In genomic region chr8:4139660-4140646, GRCm38 (mm10) we compare ENCODE assay signal across 9 mouse cellular contexts. TPM values are rescaled to one million over a fixed set of nuclear protein-coding genes. Genes with fewer than 3 reads are reported as not detected.
DNase-seq lines count a peak whose midpoint lies in the region; ATAC-seq and TF ChIP-seq lines count a peak whose summit lies in the region.
"Had no signal": no experiment of that assay in that cellular context is flagged by ENCODE, and none has a peak within 500 bp of the region (broad histone marks: within the 10 kb centered on the region; RNA-seq: fewer than 3 reads in every experiment).

No protein-coding gene starts in this region.

- TF ChIP-seq POLR2A in bone marrow, adult 2 months (IDR thresholded peaks at IDR 0.05; ENCODE audit: borderline replicate concordance, control insufficient read depth, low read depth, low read length), result no peak

- peak; percentile 70 for ATAC-seq in embryonic facial prominence, embryonic 14.5 days (ENCODE audit: low read depth)
- peak; percentile 51; the same call in 1 of the 2 replicates for ATAC-seq in kidney, postnatal 0 days (replicated peaks; ENCODE audit: low FRiP score, low read depth)
- 0 out of 2 replicates have a peak, but pooled peaks have one; percentile 23 for ATAC-seq in liver, embryonic 13.5 days (ENCODE audit: low read depth)
- peak; percentile 64 for ATAC-seq in neural tube, embryonic 11.5 days (ENCODE audit: insufficient read depth, low FRiP score, low TSS enrichment)
- ATAC-seq in stomach, embryonic 15.5 days (ENCODE audit: insufficient read depth, low FRiP score, low read depth), result peak; percentile 68; the same call in 1 of the 2 replicates

- H3K27ac ChIP-seq in bone marrow, adult 2 months (ENCODE audit: control insufficient read depth, insufficient read depth, low read depth, low read length, poor library complexity), result no peak overlapping the region
- H3K27ac ChIP-seq in embryonic facial prominence, embryonic 14.5 days (replicated peaks; ENCODE audit: low read depth, low read length), result no peak overlapping the region
- no peak overlapping the region for H3K27ac ChIP-seq in kidney, postnatal 0 days
- no peak overlapping the region for H3K27ac ChIP-seq in liver, embryonic 13.5 days
- H3K27ac ChIP-seq in neural tube, embryonic 11.5 days (ENCODE audit: low read depth, low read length), result no peak overlapping the region
- no peak overlapping the region for H3K27ac ChIP-seq in stomach, embryonic 15.5 days
- H3K27ac ChIP-seq: heart, embryonic 13.5 days had no signal

- no peak overlapping the region; the same call in 1 of the 2 replicates for H3K4me2 ChIP-seq in embryonic facial prominence, embryonic 14.5 days (ENCODE audit: low read depth, low read length)
- H3K4me2 ChIP-seq in kidney, postnatal 0 days (ENCODE audit: low read length), result no peak overlapping the region
- no peak overlapping the region for H3K4me2 ChIP-seq in liver, embryonic 13.5 days
- no peak overlapping the region for H3K4me2 ChIP-seq in neural tube, embryonic 11.5 days (ENCODE audit: low read depth)
- H3K4me2 ChIP-seq in stomach, embryonic 15.5 days, result peak overlapping the region; percentile 21; the same call in 1 of the 2 replicates
- H3K4me2 ChIP-seq: heart, embryonic 13.5 days had no signal

- H3K4me1 ChIP-seq in bone marrow, adult 2 months (ENCODE audit: control insufficient read depth, insufficient read depth, low read length), result no peaks in the 10 kb centered on the region
- H3K4me1 ChIP-seq in embryonic facial prominence, embryonic 14.5 days (ENCODE audit: control insufficient read depth, insufficient read depth, low read length), result no peaks in the 10 kb centered on the region
- H3K4me1 ChIP-seq in kidney, postnatal 0 days (replicated peaks; ENCODE audit: insufficient read depth, low read length), result no peaks in the 10 kb centered on the region
- no peaks in the 10 kb centered on the region for H3K4me1 ChIP-seq in liver, embryonic 13.5 days (replicated peaks)
- no peaks in the 10 kb centered on the region for H3K4me1 ChIP-seq in neural tube, embryonic 11.5 days (ENCODE audit: control insufficient read depth, insufficient read depth, low read length)
- no peaks in the 10 kb centered on the region for H3K4me1 ChIP-seq in stomach, embryonic 15.5 days
- H3K4me1 ChIP-seq: heart, embryonic 13.5 days had no signal

- H3K9ac ChIP-seq in embryonic facial prominence, embryonic 14.5 days (ENCODE audit: low read depth, low read length), result no peak overlapping the region
- H3K9ac ChIP-seq in kidney, postnatal 0 days (ENCODE audit: low read depth, low read length), result no peak overlapping the region
- H3K9ac ChIP-seq in liver, embryonic 13.5 days, result no peak overlapping the region
- H3K9ac ChIP-seq in neural tube, embryonic 11.5 days (ENCODE audit: low read length), result no peak overlapping the region
- H3K9ac ChIP-seq in stomach, embryonic 15.5 days, result no peak overlapping the region
- H3K9ac ChIP-seq: heart, embryonic 13.5 days had no signal

- peak; percentile 86 for DNase-seq in CD4-positive, CD25-positive, alpha-beta regulatory T cell, adult 2 months (ENCODE audit: low read depth, low spot score)
- DNase-seq in embryonic facial prominence, embryonic 14.5 days (ENCODE audit: low spot score), result peak; percentile 75
- peak; percentile 23 to 49 for DNase-seq in heart, adult 9 months (ENCODE audit: low spot score in 2 of 2)
- DNase-seq in kidney, postnatal 0 days (ENCODE audit: low spot score), result peak; percentile 85
- peak; percentile 48 for DNase-seq in liver, embryonic 13.5 days
- peak; percentile 79 for DNase-seq in neural tube, embryonic 11.5 days (ENCODE audit: low spot score)

- peak; percentile 89 for TF ChIP-seq CTCF in bone marrow, adult 2 months (IDR thresholded peaks at IDR 0.05; ENCODE audit: control insufficient read depth, insufficient read depth, low read length)
- peak; percentile 83 for TF ChIP-seq CTCF in kidney, postnatal 0 days (IDR thresholded peaks at IDR 0.05; ENCODE audit: low read depth)

- 11% methylated on average over 12 of the region's 12 CpGs for whole genome bisulfite sequencing in bone marrow, adult 2 months
- 10% methylated on average over 9 of the region's 12 CpGs for WGBS in embryonic facial prominence, embryonic 14.5 days
- 11% methylated on average over 12 of the region's 12 CpGs for WGBS in kidney, postnatal 0 days
- 8% methylated on average over 11 of the region's 12 CpGs for WGBS in liver, embryonic 13.5 days (ENCODE audit: insufficient replicate concordance)
- 11% methylated on average over 12 of the region's 12 CpGs for WGBS in neural tube, embryonic 11.5 days
- 10% methylated on average over 12 of the region's 12 CpGs for WGBS in stomach, embryonic 15.5 days

- no peaks in the 10 kb centered on the region for H3K9me3 ChIP-seq in embryonic facial prominence, embryonic 14.5 days (ENCODE audit: control insufficient read depth, low read length)
- no peaks in the 10 kb centered on the region for H3K9me3 ChIP-seq in kidney, postnatal 0 days (replicated peaks; ENCODE audit: low read length)
- no peaks in the 10 kb centered on the region for H3K9me3 ChIP-seq in liver, embryonic 13.5 days (replicated peaks)
- no peaks in the 10 kb centered on the region for H3K9me3 ChIP-seq in neural tube, embryonic 11.5 days (ENCODE audit: control insufficient read depth, low read length)
- no peaks in the 10 kb centered on the region for H3K9me3 ChIP-seq in stomach, embryonic 15.5 days
- H3K9me3 ChIP-seq: heart, embryonic 13.5 days had no signal

- no peak overlapping the region for H3K4me3 ChIP-seq in bone marrow, adult 2 months (replicated peaks; ENCODE audit: control insufficient read depth, low read depth, low read length)
- no peak overlapping the region for H3K4me3 ChIP-seq in embryonic facial prominence, embryonic 14.5 days (ENCODE audit: low read depth, low read length)
- no peak overlapping the region for H3K4me3 ChIP-seq in kidney, postnatal 0 days (replicated peaks; ENCODE audit: low read depth, low read length)
- no peak overlapping the region for H3K4me3 ChIP-seq in liver, embryonic 13.5 days (replicated peaks)
- H3K4me3 ChIP-seq in neural tube, embryonic 11.5 days (ENCODE audit: low read depth, low read length), result no peak overlapping the region
- no peak overlapping the region for H3K4me3 ChIP-seq in stomach, embryonic 15.5 days (replicated peaks)
- H3K4me3 ChIP-seq: heart, embryonic 13.5 days had no signal

- no peaks in the 10 kb centered on the region for H3K27me3 ChIP-seq in embryonic facial prominence, embryonic 14.5 days (replicated peaks; ENCODE audit: control insufficient read depth, insufficient read depth, low read length)
- H3K27me3 ChIP-seq in kidney, postnatal 0 days (ENCODE audit: insufficient read depth, low read length), result no peaks in the 10 kb centered on the region
- H3K27me3 ChIP-seq in liver, embryonic 13.5 days, result 0 out of 2 replicates have a peak, but pooled peaks cover 10% of the 10 kb centered on the region
- no peaks in the 10 kb centered on the region for H3K27me3 ChIP-seq in neural tube, embryonic 11.5 days (ENCODE audit: control insufficient read depth, insufficient read depth, low read length)
- no peaks in the 10 kb centered on the region for H3K27me3 ChIP-seq in stomach, embryonic 15.5 days (replicated peaks)

- no peaks in the 10 kb centered on the region for H3K36me3 ChIP-seq in embryonic facial prominence, embryonic 14.5 days (ENCODE audit: control insufficient read depth, insufficient read depth, low read length)
- H3K36me3 ChIP-seq in kidney, postnatal 0 days (ENCODE audit: insufficient read depth, low read length), result no peaks in the 10 kb centered on the region
- no peaks in the 10 kb centered on the region for H3K36me3 ChIP-seq in liver, embryonic 13.5 days
- H3K36me3 ChIP-seq in neural tube, embryonic 11.5 days (ENCODE audit: control insufficient read depth, insufficient read depth, low read length), result no peaks in the 10 kb centered on the region
- no peaks in the 10 kb centered on the region for H3K36me3 ChIP-seq in stomach, embryonic 15.5 days
- H3K36me3 ChIP-seq: heart, embryonic 13.5 days had no signal

RNA-seq across cellular contexts. Expression of gene Cd209g, which starts 6.1 kb away (rescaled TPM):
- polyA plus RNA-seq in bone marrow, adult 2 months (2011; ENCODE audit: insufficient read depth, insufficient read length, low replicate concordance, missing spikeins), result 1.4 TPM in 1 of 2 replicates, not detected in the other
- polyA plus RNA-seq in embryonic facial prominence, embryonic 14.5 days (2014; fragmentation: Nextera tagmentation; extraction: Ambion mirVana), result not detected in 2 replicates
- polyA plus RNA-seq in kidney, postnatal 0 days (2015; fragmentation: Nextera tagmentation; extraction: Ambion mirVana), result not detected in 2 replicates
- polyA plus RNA-seq in liver, embryonic 13.5 days (2015; fragmentation: Nextera tagmentation; extraction: Ambion mirVana), result not detected in 2 replicates
- polyA plus RNA-seq in neural tube, embryonic 11.5 days (2014; fragmentation: Nextera tagmentation; extraction: Ambion mirVana), result not detected in 2 replicates
- not detected in 2 replicates for polyA plus RNA-seq in stomach, embryonic 15.5 days (2015; fragmentation: Nextera tagmentation; extraction: Ambion mirVana)
- polyA plus RNA-seq: heart, embryonic 13.5 days had no signal

RNA-seq across cellular contexts. Expression of gene Evi5l, which starts 26.4 kb away (rescaled TPM):
- polyA plus RNA-seq in bone marrow, adult 2 months (2011; ENCODE audit: insufficient read depth, insufficient read length, low replicate concordance, missing spikeins), result 8.7 and 8.8 TPM in 2 replicates
- 18.7 and 24.9 TPM in 2 replicates for polyA plus RNA-seq in embryonic facial prominence, embryonic 14.5 days (2014; fragmentation: Nextera tagmentation; extraction: Ambion mirVana)
- 16.5 and 17.1 TPM in 2 replicates for polyA plus RNA-seq in kidney, postnatal 0 days (2015; fragmentation: Nextera tagmentation; extraction: Ambion mirVana)
- 5.6 and 6.3 TPM in 2 replicates for polyA plus RNA-seq in liver, embryonic 13.5 days (2015; fragmentation: Nextera tagmentation; extraction: Ambion mirVana)
- 36.1 and 39.0 TPM in 2 replicates for polyA plus RNA-seq in neural tube, embryonic 11.5 days (2014; fragmentation: Nextera tagmentation; extraction: Ambion mirVana)
- 21.5 and 22.5 TPM in 2 replicates for polyA plus RNA-seq in stomach, embryonic 15.5 days (2015; fragmentation: Nextera tagmentation; extraction: Ambion mirVana)

RNA-seq across cellular contexts. Expression of gene Cd209f, which starts 34.3 kb away (rescaled TPM):
- polyA plus RNA-seq in bone marrow, adult 2 months (2011; ENCODE audit: insufficient read depth, insufficient read length, low replicate concordance, missing spikeins), result 6.1 and 12.5 TPM in 2 replicates
- 0.19 and 0.21 TPM in 2 replicates for polyA plus RNA-seq in embryonic facial prominence, embryonic 14.5 days (2014; fragmentation: Nextera tagmentation; extraction: Ambion mirVana)
- polyA plus RNA-seq in kidney, postnatal 0 days (2015; fragmentation: Nextera tagmentation; extraction: Ambion mirVana), result 0.08 and 0.19 TPM in 2 replicates
- 0.31 and 0.35 TPM in 2 replicates for polyA plus RNA-seq in liver, embryonic 13.5 days (2015; fragmentation: Nextera tagmentation; extraction: Ambion mirVana)
- not detected in 2 replicates for polyA plus RNA-seq in neural tube, embryonic 11.5 days (2014; fragmentation: Nextera tagmentation; extraction: Ambion mirVana)
- 0.12 and 0.17 TPM in 2 replicates for polyA plus RNA-seq in stomach, embryonic 15.5 days (2015; fragmentation: Nextera tagmentation; extraction: Ambion mirVana)
- polyA plus RNA-seq: heart, embryonic 13.5 days had no signal

Comparison
In these comparisons a context has a peak if more than half of its experiments do, and no peak if none do; other contexts are left out.
1. DNase-seq: peak in every context shown above with its lines; median percentile 86 in CD4-positive, CD25-positive, alpha-beta regulatory T cell, adult 2 months; 85 in kidney, postnatal 0 days; 79 in neural tube, embryonic 11.5 days; 75 in embryonic facial prominence, embryonic 14.5 days; 48 in liver, embryonic 13.5 days; 36 in heart, adult 9 months.